In genomic region chr10:127576381-127576961, GRCm38 (mm10) we compare ENCODE assay signal across 9 mouse cellular contexts. TPM values are rescaled to one million over a fixed set of nuclear protein-coding genes. Genes with fewer than 3 reads are reported as not detected.
A peak's percentile ranks its signal among the peaks of the same experiment; 100 is the strongest.
DNase-seq lines count a peak whose midpoint lies in the region; ATAC-seq lines count a peak whose summit lies in the region.
"Had no signal": no experiment of that assay in that cellular context is flagged by ENCODE, and none has a peak within 500 bp of the region (broad histone marks: within the 10 kb centered on the region; RNA-seq: fewer than 3 reads in every experiment).

No protein-coding gene starts in this region.

- no peak overlapping the region for H3K27ac ChIP-seq in limb, embryonic 11.5 days (replicated peaks; ENCODE audit: low read depth, low read length)
- H3K27ac ChIP-seq in neural tube, embryonic 11.5 days (ENCODE audit: low read depth, low read length): no peak overlapping the region
- H3K27ac ChIP-seq: limb, embryonic 12.5 days had no signal

- peaks cover 32% of the 10 kb centered on the region for H3K36me3 ChIP-seq in limb, embryonic 11.5 days (ENCODE audit: control insufficient read depth, insufficient read depth, low read length)
- H3K36me3 ChIP-seq in neural tube, embryonic 11.5 days (ENCODE audit: control insufficient read depth, insufficient read depth, low read length): peaks cover 34% of the 10 kb centered on the region

- intact Hi-C loops in left cerebral cortex, postnatal 4 days (cut with DNase I): no loop called here
- intact Hi-C loops in heart, postnatal 14 days (cut with DNase I): loop anchor here (2.0 to 10.0 kb wide), 2 partner anchors 42 to 358 kb away; no protein-coding TSS in a partner anchor

- 66% methylated on average over 18 of the region's 18 CpGs for WGBS in limb, embryonic 11.5 days
- 64% methylated on average over 18 of the region's 18 CpGs for WGBS in neural tube, embryonic 11.5 days

- no peak overlapping the region for H3K4me3 ChIP-seq in limb, embryonic 11.5 days (ENCODE audit: low read depth, low read length)
- H3K4me3 ChIP-seq in neural tube, embryonic 11.5 days (ENCODE audit: low read depth, low read length): no peak overlapping the region
- H3K4me3 ChIP-seq: limb, embryonic 12.5 days had no signal

- no peaks in the 10 kb centered on the region for H3K4me1 ChIP-seq in limb, embryonic 11.5 days (ENCODE audit: control insufficient read depth, insufficient read depth, low read length)
- no peaks in the 10 kb centered on the region for H3K4me1 ChIP-seq in neural tube, embryonic 11.5 days (ENCODE audit: control insufficient read depth, insufficient read depth, low read length)
- H3K4me1 ChIP-seq: limb, embryonic 12.5 days had no signal

- H3K4me2 ChIP-seq in limb, embryonic 11.5 days (ENCODE audit: low read depth, severe bottlenecking): no peak overlapping the region
- no peak overlapping the region for H3K4me2 ChIP-seq in neural tube, embryonic 11.5 days (ENCODE audit: low read depth)
- H3K4me2 ChIP-seq: limb, embryonic 12.5 days had no signal

- DNase-seq in left cerebral cortex, postnatal 4 days: peak; percentile 64
- DNase-seq in left cerebral cortex, adult 8-10 months (ENCODE audit: low spot score in 2 of 2): no peak
- DNase-seq in adrenal gland, adult 18-20 months (ENCODE audit: low spot score in 2 of 2): peak; percentile 77
- peak; percentile 74 for DNase-seq in embryo, embryonic 10 days (ENCODE audit: low spot score)
- DNase-seq in heart, postnatal 14 days: peak; percentile 75 to 83
- peak; percentile 62 for DNase-seq in limb, embryonic 11.5 days (ENCODE audit: low spot score)
- peak; percentile 48 for DNase-seq in neural tube, embryonic 11.5 days (ENCODE audit: low spot score)
- peak; percentile 44 to 48 for DNase-seq in thymus, postnatal 36 days

- no peaks in the 10 kb centered on the region for H3K27me3 ChIP-seq in limb, embryonic 11.5 days (ENCODE audit: control insufficient read depth, insufficient read depth, low read length)
- no peaks in the 10 kb centered on the region for H3K27me3 ChIP-seq in neural tube, embryonic 11.5 days (ENCODE audit: control insufficient read depth, insufficient read depth, low read length)
- H3K27me3 ChIP-seq: limb, embryonic 12.5 days had no signal

- H3K9me3 ChIP-seq in limb, embryonic 11.5 days (ENCODE audit: control insufficient read depth, low read length): no peaks in the 10 kb centered on the region
- no peaks in the 10 kb centered on the region for H3K9me3 ChIP-seq in neural tube, embryonic 11.5 days (ENCODE audit: control insufficient read depth, low read length)
- H3K9me3 ChIP-seq: limb, embryonic 12.5 days had no signal

- 0 out of 2 replicates have a peak, but pooled peaks have one; percentile 33 for ATAC-seq in limb, embryonic 11.5 days (ENCODE audit: insufficient number of reproducible peaks, low FRiP score, low TSS enrichment, low read depth)
- ATAC-seq in neural tube, embryonic 11.5 days (ENCODE audit: insufficient read depth, low FRiP score, low TSS enrichment): no peak

- no peak overlapping the region for H3K9ac ChIP-seq in limb, embryonic 11.5 days (ENCODE audit: low read length)
- H3K9ac ChIP-seq in neural tube, embryonic 11.5 days (ENCODE audit: low read length): no peak overlapping the region
- H3K9ac ChIP-seq: limb, embryonic 12.5 days had no signal

RNA-seq across cellular contexts. Expression of gene Nxph4, which starts 42.1 kb away (rescaled TPM):
- 10 to 100 TPM; 12.9 to 14.4 TPM for total RNA-seq in left cerebral cortex, postnatal 4 days (2021)
- 1 to 10 TPM; 6.6 to 9.7 (median 8.4) TPM for total RNA-seq in left cerebral cortex, adult 8-10 months (2022)
- total RNA-seq in adrenal gland, adult 18-20 months (2021): 10 to 100 TPM in 1 of 2 experiments, 1 to 10 TPM in 1; 6.9 to 12.6 TPM
- total RNA-seq in heart, postnatal 14 days (2021): 1 to 10 TPM; 1.1 TPM
- 0.95 and 1.2 TPM in 2 replicates for polyA plus RNA-seq in limb, embryonic 11.5 days (2014; fragmentation: Nextera tagmentation; extraction: Ambion mirVana)
- polyA plus RNA-seq in neural tube, embryonic 11.5 days (2014; fragmentation: Nextera tagmentation; extraction: Ambion mirVana): 45.7 and 46.8 TPM in 2 replicates

RNA-seq across cellular contexts. Expression of gene Lrp1, which starts 44.5 kb away (rescaled TPM):
- total RNA-seq in left cerebral cortex, postnatal 4 days (2021): 100 to 1,000 TPM; 286 to 296 TPM
- 100 to 1,000 TPM; 295 to 337 (median 306) TPM for total RNA-seq in left cerebral cortex, adult 8-10 months (2022)
- 100 to 1,000 TPM; 145 to 148 TPM for total RNA-seq in adrenal gland, adult 18-20 months (2021)
- 100 to 1,000 TPM in 1 of 2 experiments, 10 to 100 TPM in 1; 85.0 to 105 TPM for total RNA-seq in heart, postnatal 14 days (2021)
- 57.6 and 63.2 TPM in 2 replicates for polyA plus RNA-seq in limb, embryonic 11.5 days (2014; fragmentation: Nextera tagmentation; extraction: Ambion mirVana)
- polyA plus RNA-seq in neural tube, embryonic 11.5 days (2014; fragmentation: Nextera tagmentation; extraction: Ambion mirVana): 60.2 and 68.2 TPM in 2 replicates

RNA-seq across cellular contexts. Expression of gene Shmt2, which starts 54.2 kb away (rescaled TPM):
- 10 to 100 TPM; 39.7 to 39.9 TPM for total RNA-seq in left cerebral cortex, postnatal 4 days (2021)
- total RNA-seq in left cerebral cortex, adult 8-10 months (2022): 10 to 100 TPM; 24.4 to 33.6 (median 25.7) TPM
- total RNA-seq in adrenal gland, adult 18-20 months (2021): 10 to 100 TPM; 38.6 to 46.5 TPM
- total RNA-seq in heart, postnatal 14 days (2021): 10 to 100 TPM; 38.3 to 39.2 TPM
- 102 and 104 TPM in 2 replicates for polyA plus RNA-seq in limb, embryonic 11.5 days (2014; fragmentation: Nextera tagmentation; extraction: Ambion mirVana)
- 82.1 and 91.5 TPM in 2 replicates for polyA plus RNA-seq in neural tube, embryonic 11.5 days (2014; fragmentation: Nextera tagmentation; extraction: Ambion mirVana)

Comparison
In these comparisons a context has a peak if more than half of its experiments do, and no peak if none do; other contexts are left out.
1. DNase-seq: peak in left cerebral cortex, postnatal 4 days (single experiment), adrenal gland, adult 18-20 months (2 of 2), embryo, embryonic 10 days (single experiment), heart, postnatal 14 days (2 of 2), limb, embryonic 11.5 days (single experiment), neural tube, embryonic 11.5 days (single experiment) and thymus, postnatal 36 days (2 of 2); none in left cerebral cortex, adult 8-10 months (0 of 2).